Mouse (Mus musculus) kidney, postnatal 25 days (tissue): Measurements from ENCODE around the gene Insl6.

Source experiments
- DNase-seq, 2 experiments: peaks; one replicate each; pipeline ENCODE4 v3.0.0; 2021; ENCODE audit warnings: mixed read lengths in 2 of 2

Gene Insl6

DNA sequence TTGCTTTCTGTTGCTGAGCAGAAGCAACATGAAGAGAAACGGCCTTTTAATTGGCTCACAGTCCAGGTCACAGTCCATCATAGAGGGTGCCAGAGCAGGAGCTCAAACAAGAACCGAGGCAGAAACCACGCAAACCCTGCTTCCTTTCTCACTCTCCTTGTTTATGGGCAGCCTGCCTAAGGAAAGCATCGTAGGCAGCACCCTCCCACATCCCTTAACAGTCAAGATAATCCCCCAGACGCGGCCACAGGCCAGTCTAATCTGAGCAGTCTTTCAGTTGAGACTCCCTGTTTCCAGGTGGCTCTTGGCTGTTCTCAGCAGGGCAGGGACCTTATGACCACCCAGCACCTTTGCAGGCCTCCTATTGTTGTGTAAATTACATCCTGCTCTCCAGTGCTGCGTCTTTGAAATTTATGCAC, 39.7 kb downstream of the Insl6 start:
- DNase-seq, result peak; percentile 30 to 57

GRCm38 (mm10) chr19:29278944-29279587, 46.1 kb downstream of the Insl6 start:
- DNase-seq, result no peak

DNA sequence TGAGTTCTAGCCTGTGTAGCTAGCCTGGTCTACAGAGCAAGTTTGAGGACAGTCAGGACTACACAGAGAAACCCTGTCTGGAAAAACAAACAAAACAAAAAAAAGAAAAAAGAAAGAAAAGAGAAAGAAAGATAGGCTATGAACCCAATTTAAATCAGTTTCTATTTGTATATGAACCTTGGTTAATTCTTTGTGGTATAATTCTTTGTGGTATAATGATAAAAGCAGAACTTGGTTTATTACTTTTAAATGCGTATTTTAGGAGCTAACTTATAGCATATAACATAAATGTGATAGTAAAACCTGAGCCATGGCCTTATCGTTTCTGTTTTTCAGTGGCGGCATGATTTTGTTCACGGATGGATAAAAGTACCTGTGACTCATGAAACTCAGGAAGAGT, 48.7 kb downstream of the Insl6 start:
- DNase-seq, result no peak

GRCm38 (mm10) chr19:29272011-29272809, 52.9 kb downstream of the Insl6 start:
- no peak for DNase-seq
